Mouse (Mus musculus): ENCODE results near the gene Ttll1. TPM values are rescaled to one million over a fixed set of nuclear protein-coding genes. Genes with fewer than 3 reads are reported as not detected.

Gene Ttll1
- polyA plus RNA-seq, 1 experiment, result 4.4 TPM

DNA sequence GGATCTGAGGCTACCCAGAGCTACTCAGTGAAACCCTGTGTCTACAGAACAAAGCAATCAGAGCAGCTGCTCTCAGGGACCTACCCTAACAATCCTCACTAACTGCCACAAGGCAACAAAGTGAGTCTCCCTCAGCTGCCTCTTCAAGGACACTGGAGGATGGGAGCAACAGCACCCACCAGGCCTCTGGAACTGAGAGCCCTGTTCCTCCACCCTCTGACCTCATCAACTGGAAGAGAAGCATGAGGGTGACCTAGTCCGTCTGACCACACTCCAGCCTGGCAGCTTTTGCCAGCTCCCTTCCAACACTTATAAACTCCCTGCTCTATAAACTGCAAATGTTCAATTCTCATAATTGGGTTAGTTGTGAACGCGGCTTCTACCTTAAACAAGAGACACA lies 56.8 kb downstream of the Ttll1 start:
- H3K4me1 ChIP-seq (ENCODE audit: control insufficient read depth, insufficient read depth, insufficient read length), result peaks cover 22% of the 10 kb centered on the region; the same call in 1 of the 2 replicates
- 89% methylated on average over 3 of the region's 3 CpGs for WGBS
- no peak overlapping the region for H3K27ac ChIP-seq (ENCODE audit: insufficient read depth, low read length)

DNA sequence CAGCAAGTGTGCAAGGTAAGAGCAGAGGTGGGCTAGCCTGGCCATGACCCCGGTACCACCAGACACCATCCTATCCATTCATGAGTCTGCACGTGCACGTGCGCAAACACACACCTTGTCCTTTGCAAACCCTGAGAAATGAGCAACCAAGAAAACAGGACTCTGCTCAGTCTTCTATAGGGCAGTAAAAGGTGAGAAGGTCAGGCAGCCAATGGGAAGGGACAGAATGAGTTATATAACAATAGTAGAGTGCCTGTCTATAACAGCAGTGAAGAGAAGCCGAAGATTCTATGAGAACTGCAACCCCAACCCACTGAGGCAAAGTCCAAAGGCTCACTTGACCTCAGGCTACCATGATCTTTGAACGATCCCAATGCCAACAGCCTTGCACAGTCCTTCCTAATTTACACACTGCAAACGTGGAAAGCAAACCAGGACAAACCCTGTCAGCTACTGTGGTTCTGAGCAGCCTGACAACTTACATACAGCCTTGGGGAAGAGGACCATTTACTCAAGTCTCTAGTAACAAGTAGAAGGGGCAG lies 58.4 kb downstream of the Ttll1 start:
- H3K36me3 ChIP-seq (ENCODE audit: control insufficient read depth, insufficient read depth, low read length), result no peaks in the 10 kb centered on the region
- 51% methylated on average over 7 of the region's 7 CpGs for WGBS
- no peak for DNase-seq (ENCODE audit: low read depth in 1 of 2, low spot score in 2 of 2)
- peaks cover 34% of the 10 kb centered on the region; the same call in 1 of the 2 replicates for H3K4me1 ChIP-seq (ENCODE audit: control insufficient read depth, insufficient read depth, insufficient read length)
- H3K27me3 ChIP-seq (ENCODE audit: control insufficient read depth, insufficient read depth, low read length), result no peaks in the 10 kb centered on the region
- H3K27ac ChIP-seq (ENCODE audit: insufficient read depth, low read length), result no peak overlapping the region
- no peak for TF ChIP-seq CTCF (IDR thresholded peaks at IDR 0.05; ENCODE audit: extremely low read depth, insufficient read depth, insufficient read length, insufficient replicate concordance)
- TF ChIP-seq POLR2A (IDR thresholded peaks at IDR 0.05; ENCODE audit: low read depth, low read length), result no peak
- H3K4me3 ChIP-seq (ENCODE audit: extremely low read depth, insufficient read depth, insufficient read length), result no peak overlapping the region

More for the DNA sequence above, 56.8 kb downstream of the Ttll1 start:
- Histone ChIP-seq H3K27me3 (ENCODE audit: control insufficient read depth, insufficient read depth, low read length) (no peaks in the 10 kb centered on the region), H3K4me3 (ENCODE audit: extremely low read depth, insufficient read depth, insufficient read length) (no peak overlapping the region), H3K36me3 (ENCODE audit: control insufficient read depth, insufficient read depth, low read length) (no peaks in the 10 kb centered on the region)
- no peak for DNase-seq (ENCODE audit: low read depth in 1 of 2, low spot score in 2 of 2)
- TF ChIP-seq POLR2A (IDR thresholded peaks at IDR 0.05; ENCODE audit: low read depth, low read length) (no peak), CTCF (IDR thresholded peaks at IDR 0.05; ENCODE audit: extremely low read depth, insufficient read depth, insufficient read length, insufficient replicate concordance) (no peak)

DNA sequence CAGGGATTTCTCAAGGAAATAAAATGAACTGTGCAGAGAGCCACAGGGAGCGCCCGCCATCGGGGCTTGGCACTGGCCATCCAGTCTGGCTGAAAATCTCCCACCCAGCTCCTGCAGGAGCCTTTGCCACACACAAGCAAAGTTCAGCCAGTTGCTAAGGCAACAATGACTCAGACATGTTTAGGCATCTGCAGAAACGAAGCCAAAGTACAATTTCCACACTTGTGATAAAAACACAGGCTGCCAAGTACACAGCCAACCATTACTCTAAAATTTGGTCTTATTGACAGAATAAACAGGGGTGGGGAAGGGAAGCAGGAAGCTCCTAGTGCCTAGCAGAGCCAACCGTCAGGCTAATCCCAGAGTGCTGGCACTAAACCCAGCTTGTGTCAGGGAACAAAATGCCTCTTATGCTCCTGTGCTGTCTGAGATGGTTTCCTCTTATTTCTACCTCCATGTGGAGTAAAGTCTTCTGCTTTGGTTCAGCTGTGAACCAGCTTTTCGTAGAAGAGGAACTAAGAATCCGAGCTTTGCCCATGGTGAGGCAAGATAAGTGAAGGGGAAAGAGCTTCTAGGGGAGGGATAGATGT lies 59.0 kb downstream of the Ttll1 start:
- H3K4me3 ChIP-seq (ENCODE audit: extremely low read depth, insufficient read depth, insufficient read length), result no peak overlapping the region
- H3K36me3 ChIP-seq (ENCODE audit: control insufficient read depth, insufficient read depth, low read length), result no peaks in the 10 kb centered on the region
- DNase-seq (ENCODE audit: low read depth in 1 of 2, low spot score in 2 of 2), result no peak
- H3K27ac ChIP-seq (ENCODE audit: insufficient read depth, low read length), result no peak overlapping the region
- no peaks in the 10 kb centered on the region for H3K27me3 ChIP-seq (ENCODE audit: control insufficient read depth, insufficient read depth, low read length)
- H3K4me1 ChIP-seq (ENCODE audit: control insufficient read depth, insufficient read depth, insufficient read length), result peaks cover 35% of the 10 kb centered on the region; the same call in 1 of the 2 replicates
- 56% methylated on average over 7 of the region's 7 CpGs for WGBS
- no peak for TF ChIP-seq CTCF (IDR thresholded peaks at IDR 0.05; ENCODE audit: extremely low read depth, insufficient read depth, insufficient read length, insufficient replicate concordance)
- TF ChIP-seq POLR2A (IDR thresholded peaks at IDR 0.05; ENCODE audit: low read depth, low read length), result no peak

DNA sequence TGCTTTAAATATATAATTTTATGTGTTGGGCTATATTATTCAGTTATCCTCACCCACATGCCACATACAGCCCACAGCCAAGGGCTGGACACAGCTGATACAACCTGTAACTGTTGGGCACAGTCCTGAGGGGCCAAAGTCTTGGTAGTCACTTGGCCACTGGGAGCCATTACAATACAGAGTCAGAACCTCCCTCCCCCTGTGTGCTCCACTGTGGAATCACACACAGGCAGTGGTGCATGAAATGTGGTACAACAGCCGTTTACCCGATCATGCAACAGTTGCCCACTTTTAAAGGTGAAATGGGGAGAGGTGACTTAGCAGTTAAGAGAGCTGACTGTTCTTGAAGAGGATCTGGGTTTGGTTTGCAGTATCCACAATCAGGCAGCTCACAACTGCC lies 60.7 kb downstream of the Ttll1 start:
- Histone ChIP-seq H3K4me1 (ENCODE audit: control insufficient read depth, insufficient read depth, insufficient read length) (peaks cover 35% of the 10 kb centered on the region; the same call in 1 of the 2 replicates), H3K27ac (ENCODE audit: insufficient read depth, low read length) (no peak overlapping the region), H3K36me3 (ENCODE audit: control insufficient read depth, insufficient read depth, low read length) (no peaks in the 10 kb centered on the region), H3K4me3 (ENCODE audit: extremely low read depth, insufficient read depth, insufficient read length) (no peak overlapping the region), H3K27me3 (ENCODE audit: control insufficient read depth, insufficient read depth, low read length) (no peaks in the 10 kb centered on the region)
- TF ChIP-seq POLR2A (IDR thresholded peaks at IDR 0.05; ENCODE audit: low read depth, low read length) (no peak), CTCF (IDR thresholded peaks at IDR 0.05; ENCODE audit: extremely low read depth, insufficient read depth, insufficient read length, insufficient replicate concordance) (no peak)
- DNase-seq (ENCODE audit: low read depth in 1 of 2, low spot score in 2 of 2), result no peak
- WGBS, result 40% methylated on average over 2 of the region's 2 CpGs

DNA sequence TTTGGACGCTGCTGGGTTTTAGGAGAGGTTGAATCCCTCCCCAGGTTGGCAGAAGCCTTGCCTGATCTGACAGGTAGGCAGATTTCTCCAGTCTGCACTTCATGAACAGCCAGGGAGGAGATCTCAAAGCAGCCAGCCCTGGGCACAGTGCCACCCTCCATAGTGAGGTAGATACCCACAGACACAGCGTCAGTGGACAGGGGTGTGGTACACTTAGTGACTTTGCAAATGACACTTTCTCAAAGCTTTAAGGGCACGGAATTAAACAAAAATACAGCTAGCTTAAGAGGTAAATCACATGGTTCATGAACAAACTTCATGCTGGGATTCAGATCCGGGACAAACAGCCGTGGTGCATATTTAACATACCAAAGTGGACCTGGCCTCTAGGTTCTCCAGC lies 62.0 kb downstream of the Ttll1 start:
- no peak overlapping the region for H3K27ac ChIP-seq (ENCODE audit: insufficient read depth, low read length)
- H3K4me3 ChIP-seq (ENCODE audit: extremely low read depth, insufficient read depth, insufficient read length), result no peak overlapping the region
- H3K36me3 ChIP-seq (ENCODE audit: control insufficient read depth, insufficient read depth, low read length), result no peaks in the 10 kb centered on the region
- peaks cover 35% of the 10 kb centered on the region; the same call in 1 of the 2 replicates for H3K4me1 ChIP-seq (ENCODE audit: control insufficient read depth, insufficient read depth, insufficient read length)
- no peaks in the 10 kb centered on the region for H3K27me3 ChIP-seq (ENCODE audit: control insufficient read depth, insufficient read depth, low read length)
- no peak for DNase-seq (ENCODE audit: low read depth in 1 of 2, low spot score in 2 of 2)
- TF ChIP-seq CTCF (IDR thresholded peaks at IDR 0.05; ENCODE audit: extremely low read depth, insufficient read depth, insufficient read length, insufficient replicate concordance), result no peak
- no peak for TF ChIP-seq POLR2A (IDR thresholded peaks at IDR 0.05; ENCODE audit: low read depth, low read length)
- WGBS, result 82% methylated on average over 5 of the region's 5 CpGs

DNA sequence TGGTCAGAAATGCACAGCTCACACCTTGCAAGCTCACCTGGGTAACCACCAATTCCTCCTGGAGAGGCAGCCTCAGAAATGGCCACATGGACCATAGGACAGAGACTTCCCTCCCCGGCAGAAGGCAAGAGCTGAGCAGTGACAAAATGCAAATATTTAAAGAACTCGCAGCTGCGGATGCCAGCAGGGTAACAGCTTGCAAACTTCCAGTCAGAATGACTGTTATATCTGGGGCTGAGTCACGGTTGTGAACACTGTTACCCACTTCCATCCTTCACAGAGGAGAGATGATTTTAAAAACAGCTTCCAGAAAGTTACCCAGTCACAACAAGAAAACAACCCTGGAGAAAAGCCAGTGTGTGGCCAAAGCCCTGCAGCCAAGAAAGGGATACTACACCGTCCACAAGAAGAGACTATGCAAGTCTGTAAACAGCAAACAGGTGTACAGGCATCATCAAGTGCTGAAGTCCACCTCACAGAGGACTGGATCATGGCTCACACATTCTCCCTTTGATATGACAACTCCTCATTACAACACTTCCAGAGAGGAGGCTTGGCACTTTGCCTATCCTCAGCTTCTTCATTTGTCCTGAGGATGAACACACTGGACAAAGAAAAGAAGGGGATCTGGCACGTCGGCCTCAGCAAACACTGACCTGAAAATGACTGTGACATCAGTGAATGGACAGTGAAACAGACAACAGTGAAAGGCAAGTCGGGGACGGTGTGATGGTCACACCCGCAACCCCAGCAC lies 62.7 kb downstream of the Ttll1 start:
- Histone ChIP-seq H3K4me3 (ENCODE audit: extremely low read depth, insufficient read depth, insufficient read length) (no peak overlapping the region), H3K27me3 (ENCODE audit: control insufficient read depth, insufficient read depth, low read length) (no peaks in the 10 kb centered on the region), H3K4me1 (ENCODE audit: control insufficient read depth, insufficient read depth, insufficient read length) (peaks cover 36% of the 10 kb centered on the region; the same call in 1 of the 2 replicates), H3K27ac (ENCODE audit: insufficient read depth, low read length) (peak overlapping the region; percentile 29; the same call in 1 of the 2 replicates), H3K36me3 (ENCODE audit: control insufficient read depth, insufficient read depth, low read length) (no peaks in the 10 kb centered on the region)
- WGBS, result 63% methylated on average over 10 of the region's 10 CpGs
- peak in 1 of 2 experiments; percentile 15 for DNase-seq (ENCODE audit: low read depth in 1 of 2, low spot score in 2 of 2)
- TF ChIP-seq CTCF (IDR thresholded peaks at IDR 0.05; ENCODE audit: extremely low read depth, insufficient read depth, insufficient read length, insufficient replicate concordance), result no peak
- TF ChIP-seq POLR2A (IDR thresholded peaks at IDR 0.05; ENCODE audit: low read depth, low read length), result no peak
